Mouse (Mus musculus) testis, postnatal 14 days (tissue): ENCODE data around the gene March6.

Source experiments
- DNase-seq: peaks from one replicate; pipeline ENCODE4 v3.0.0; 2021; ENCODE audit warnings: low spot score

The March6 gene

DNA sequence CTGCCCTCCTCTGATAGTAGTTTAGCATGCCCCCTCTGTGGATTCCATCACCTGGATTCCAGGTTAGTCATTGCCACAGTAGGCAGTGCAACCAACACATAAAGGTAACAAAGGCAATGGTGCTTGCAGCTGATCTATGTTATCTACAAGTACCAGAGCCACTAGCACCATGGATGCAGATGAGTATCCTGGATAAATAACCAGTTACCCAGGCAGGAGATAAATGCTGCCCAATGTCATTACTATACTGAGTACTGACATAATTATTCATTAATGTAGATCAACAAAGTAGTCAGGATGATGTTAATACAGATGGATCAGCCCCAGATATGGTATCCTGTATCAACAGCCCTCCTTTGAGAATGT lies 19.5 kb downstream of the March6 start:
- DNase-seq = no peak

DNA sequence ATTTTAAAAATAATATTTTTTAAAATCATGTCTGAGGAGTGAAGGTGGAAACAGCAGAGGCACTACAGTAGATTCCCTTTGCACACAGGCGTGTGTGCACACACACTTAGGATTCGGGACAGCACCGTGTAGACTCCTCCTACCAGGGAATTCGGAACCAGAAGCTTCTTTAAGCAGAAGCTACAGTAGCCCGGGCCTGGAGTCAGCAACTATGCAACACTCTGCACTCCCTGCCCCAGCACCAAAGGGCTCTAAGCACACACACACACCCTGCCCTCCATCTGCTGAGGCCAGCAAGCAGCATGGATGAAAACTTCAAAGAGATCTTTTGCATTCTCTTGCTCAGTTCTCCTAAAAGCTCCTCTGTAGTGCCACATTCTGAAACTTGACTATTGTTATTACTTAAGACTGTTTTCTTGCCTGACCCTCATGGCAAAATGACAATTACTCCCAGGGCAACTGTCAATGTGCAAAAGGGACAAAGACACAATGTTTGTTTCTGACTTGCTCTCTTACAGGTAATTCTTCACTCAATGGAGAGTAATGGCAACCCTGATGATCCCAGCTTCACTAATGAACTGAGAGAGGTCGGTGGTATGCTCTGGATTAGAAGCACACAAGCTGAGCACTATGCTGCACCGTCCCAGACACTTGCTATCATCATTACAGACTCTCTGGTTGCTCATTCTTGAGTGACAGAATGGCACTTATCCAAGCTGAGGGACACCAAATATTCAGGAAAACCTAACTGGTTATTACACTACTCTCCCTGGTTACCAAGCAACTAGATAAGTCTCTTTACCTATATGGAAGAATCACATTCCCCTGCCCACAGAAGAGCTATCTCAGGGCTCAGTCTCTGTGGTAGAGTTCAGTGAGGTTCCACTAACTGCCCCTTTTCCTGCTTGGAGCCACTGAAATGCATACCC lies 20.1 kb downstream of the March6 start:
- no peak for DNase-seq

DNA sequence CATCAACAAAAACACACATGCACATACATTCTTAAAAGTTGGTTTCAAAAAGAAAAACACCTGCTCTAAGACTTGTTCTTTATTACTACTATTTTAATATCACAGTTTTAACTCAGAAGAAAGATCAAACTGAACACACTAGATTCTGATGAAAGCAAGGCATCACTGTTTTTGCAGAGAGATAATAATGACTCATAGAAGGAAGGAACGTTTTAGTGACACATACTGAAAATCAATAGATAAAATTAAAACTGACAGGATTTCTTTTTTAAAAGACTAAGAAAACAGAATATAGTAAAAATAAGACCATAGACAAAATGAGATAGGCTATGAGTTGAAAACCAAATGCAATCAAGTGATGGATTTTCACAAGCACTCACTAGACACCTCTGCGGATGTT lies 25.8 kb downstream of the March6 start:
- DNase-seq = no peak

DNA sequence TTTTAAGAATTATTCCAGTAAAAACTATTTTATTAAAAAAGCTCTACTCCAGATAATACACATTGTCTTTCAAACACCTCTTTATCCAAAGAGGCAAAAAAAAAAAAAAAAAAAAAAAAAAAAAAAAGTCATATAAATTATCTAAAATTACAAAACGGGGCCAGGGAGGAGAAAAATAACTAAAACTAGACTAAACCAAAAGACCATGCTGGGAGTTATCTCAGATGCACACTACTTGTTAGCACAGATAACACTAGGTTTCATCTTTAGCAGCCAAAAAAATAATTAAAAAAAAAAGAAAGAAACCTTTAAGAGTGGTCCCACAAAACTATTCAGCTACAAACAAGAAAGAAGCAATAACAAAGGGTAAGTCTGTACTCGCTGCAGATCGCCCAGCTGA lies 27.4 kb downstream of the March6 start:
- DNase-seq = no peak

DNA sequence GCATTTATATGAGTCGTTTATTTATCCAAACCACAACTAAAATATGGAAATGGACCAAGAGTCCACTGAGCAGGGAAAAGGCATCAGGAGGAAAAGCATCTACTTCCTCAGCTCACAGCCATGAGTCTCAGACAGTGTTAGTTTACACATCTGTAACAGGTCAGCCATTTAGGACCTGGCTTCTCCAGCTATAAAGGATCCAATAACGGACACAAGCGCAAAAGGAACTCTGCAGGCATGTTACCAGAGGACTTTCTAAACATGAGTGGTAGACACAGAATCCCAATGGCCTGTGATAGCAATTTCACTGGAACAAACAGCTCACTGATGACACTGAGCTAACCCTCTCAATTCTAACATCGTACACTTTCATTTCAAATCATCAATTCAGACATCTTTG lies 27.9 kb downstream of the March6 start:
- no peak for DNase-seq

DNA sequence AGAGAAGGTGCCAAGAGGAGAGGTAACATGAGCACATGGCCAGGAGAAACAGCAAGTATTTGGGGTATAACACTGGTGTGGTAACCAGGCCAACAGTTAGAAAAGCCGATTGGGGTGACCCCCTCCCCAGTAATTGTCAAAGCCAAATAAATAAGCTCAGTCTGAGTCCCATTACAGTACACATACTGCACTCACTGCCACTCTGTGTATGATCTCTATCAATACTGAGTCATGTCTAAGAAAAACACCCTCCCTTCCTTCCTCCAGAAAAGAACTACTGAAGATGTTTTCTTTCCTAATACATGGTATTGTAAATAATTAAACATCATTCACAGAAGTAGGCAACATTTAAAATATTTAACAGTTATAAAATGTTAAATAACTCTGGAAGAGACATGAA lies 28.5 kb downstream of the March6 start:
- DNase-seq = no peak

DNA sequence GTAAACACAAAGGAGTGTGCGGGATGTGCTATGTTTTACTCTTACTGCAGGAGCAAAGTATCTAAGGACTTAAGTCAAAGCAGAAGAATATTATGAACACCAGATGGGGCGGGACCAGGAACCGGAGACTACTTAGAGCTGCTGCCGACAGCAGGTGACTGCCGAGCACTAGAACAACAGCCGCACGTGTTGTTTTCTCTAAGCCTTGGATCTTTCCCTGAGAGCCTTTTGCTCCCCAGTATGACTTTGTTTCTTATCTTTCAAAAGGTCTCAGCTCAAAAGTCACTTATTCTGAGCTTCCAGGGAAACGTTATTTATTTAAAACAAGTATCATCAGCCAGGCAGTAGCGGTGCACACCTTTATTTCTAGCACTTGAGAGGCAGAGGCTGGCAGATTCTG lies 36.0 kb downstream of the March6 start:
- DNase-seq = no peak

DNA sequence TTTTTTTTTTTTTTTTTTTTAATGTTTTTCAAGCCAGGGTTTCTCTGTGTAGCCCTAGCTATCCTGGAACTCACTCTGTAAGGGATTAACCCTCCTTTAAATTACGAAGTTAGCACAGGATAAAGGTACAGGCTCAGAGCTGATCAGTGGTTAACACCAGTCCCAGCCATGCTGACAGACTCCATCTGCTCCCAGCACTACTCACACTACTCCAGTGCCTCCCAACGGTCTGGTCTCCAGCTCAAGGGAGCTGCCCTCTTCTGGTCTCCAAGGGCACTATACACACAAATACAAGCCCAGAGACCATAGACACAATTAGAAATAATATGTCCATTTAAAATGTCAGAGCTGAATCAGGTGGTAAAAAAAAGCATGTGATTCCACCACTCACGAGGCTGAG lies 36.5 kb downstream of the March6 start:
- no peak for DNase-seq

DNA sequence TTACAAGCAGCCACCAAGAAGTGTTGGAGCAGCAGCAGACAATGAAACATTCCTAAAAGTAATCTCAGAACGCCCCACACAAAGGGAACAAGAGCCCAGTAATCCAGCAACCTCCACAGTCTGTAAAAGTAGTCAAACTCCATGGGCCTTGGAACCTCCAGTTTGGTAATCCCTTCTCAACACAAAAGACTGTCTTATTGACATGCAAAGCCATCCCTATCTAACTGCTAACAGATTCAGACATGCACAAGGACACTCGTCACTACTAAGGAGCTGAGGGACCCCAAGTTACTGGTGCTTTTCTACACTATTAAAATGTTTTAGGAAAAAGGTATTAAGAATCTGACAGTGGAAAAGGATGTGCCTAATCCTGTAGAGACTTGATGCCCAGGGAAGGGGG lies 43.4 kb downstream of the March6 start:
- no peak for DNase-seq

DNA sequence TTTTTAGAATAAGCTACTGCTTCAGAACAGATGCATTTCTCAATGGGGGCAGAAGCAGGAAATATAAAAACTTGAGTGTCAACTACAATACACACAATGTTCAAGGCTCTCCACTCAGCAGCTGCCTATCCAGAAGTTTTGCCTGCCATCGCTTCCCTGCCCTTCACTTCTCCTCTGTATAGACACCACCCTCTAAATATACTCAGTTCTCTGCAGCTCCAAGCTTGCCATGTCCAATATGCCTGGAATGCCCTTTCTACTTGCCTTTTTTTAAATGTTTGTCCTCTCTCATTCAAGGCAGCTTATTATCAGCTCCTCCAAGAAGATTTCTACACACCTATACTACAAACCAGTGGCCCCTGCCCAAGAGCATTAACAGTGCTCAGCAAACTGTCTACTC lies 54.2 kb downstream of the March6 start:
- DNase-seq = no peak

DNA sequence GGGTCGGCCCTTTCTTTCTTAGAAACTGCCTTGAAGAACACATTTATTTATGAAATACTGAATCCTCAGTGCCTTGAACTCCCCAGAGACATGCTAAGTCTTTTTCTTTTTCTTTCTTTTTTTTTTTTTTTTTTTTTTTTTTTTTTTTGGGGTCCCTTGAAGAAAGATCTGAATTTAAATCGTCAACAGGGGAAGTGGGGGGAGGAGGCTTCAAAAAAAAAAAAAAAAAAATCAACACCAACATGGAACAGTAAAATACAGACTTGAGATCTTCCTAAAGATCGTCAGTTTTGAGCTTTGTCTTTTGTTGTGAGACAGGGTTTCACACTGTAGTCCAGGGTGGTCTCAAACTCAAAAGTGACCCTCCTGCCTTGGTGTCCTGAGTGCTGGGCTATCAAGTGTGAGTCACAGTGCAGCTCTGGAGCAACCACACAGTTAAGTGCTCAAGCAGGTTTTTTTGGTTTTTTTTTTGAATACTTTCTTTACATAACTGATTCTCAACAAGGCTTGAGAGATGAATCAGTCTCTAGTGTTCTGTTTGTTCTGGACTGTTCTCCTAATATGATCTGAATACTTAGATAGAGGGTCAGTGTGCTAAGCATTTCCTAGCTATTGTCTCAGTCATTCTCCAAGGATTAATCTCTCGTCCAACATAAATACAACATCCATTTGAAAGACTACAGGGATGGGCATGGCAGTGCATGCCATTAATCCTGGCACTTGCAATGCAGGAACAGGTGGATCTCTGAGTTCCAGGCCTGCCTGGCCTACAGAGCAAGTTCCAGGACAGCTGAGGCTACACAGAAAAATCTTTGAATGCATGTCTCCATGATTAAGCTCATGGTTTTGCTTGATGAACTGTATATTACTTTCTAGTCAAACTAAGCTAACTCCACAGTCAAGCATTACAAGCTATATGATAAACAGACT lies 57.9 kb downstream of the March6 start:
- no peak for DNase-seq

DNA sequence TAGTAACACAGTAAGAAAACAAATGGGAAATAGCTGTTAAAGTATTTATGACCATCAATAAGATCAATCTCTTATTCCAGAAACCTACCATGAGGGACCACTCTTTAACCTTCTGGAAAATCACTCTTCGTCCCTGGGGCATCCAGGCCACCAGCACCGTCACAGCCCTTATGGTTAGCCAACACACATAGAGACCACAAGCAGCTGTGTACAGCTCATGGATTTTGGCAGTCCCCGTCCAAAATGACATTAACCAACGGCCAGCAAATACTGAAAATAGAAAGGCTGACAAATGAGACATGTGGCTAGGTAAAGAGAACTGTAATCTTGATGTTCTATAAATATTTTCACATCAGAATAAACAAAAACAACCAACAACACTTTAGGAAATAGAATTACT lies 59.3 kb downstream of the March6 start:
- DNase-seq = no peak

DNA sequence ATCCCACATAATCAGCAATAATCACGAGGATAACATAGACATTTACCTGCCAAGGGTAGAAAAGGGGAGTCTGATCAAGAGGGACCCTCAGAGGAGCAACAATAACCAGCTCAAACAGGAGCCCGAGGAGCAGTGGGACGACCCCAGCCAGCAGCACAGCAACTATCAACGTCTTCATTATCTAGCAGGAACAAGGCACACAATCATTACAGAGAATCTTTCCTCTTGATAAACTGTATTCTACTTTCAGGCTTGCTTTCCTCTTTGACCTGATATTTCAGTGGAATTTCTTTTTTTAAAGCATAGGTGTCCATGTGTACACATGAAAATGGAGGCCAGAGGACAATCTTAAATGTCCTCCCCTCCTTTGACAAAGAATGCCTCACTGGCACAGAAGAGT lies 61.4 kb downstream of the March6 start:
- DNase-seq = no peak

DNA sequence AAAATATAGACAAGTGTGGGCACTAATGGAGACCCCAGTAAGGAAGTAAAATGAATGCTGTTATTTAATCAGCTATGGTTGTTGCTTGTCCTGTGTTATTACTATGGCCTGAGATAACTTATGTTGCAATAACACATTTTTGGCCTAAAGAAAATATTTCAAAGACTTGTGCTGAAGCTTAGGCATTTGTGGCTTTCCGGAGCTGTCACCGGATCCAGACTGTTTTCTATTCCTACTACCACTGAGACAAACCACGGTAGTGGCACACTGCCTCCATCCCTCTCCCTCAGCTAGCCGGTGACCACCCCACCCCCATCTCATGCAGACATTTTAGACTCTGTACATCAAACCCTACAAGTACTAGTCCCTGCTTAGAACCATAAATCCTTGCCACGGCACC lies 62.0 kb downstream of the March6 start:
- no peak for DNase-seq

DNA sequence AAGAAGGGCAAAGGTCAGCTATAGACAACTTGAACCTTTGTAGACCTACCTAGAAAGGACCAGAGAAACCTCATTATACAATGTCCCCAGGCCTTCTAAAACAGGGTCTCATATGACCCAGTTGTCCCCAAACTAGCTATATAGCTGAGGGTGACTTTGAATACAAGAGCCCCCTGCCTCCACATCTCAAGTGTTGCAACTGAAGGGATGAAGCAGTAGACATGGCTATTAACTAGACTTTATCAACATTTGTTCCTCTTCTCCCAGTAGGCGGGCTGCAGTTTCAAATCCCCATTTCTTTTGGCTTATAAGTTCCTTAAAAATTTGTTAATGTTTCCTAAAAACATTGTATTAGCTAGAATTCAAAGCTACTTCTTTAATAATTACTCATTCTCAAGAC lies 64.1 kb downstream of the March6 start:
- DNase-seq = no peak

DNA sequence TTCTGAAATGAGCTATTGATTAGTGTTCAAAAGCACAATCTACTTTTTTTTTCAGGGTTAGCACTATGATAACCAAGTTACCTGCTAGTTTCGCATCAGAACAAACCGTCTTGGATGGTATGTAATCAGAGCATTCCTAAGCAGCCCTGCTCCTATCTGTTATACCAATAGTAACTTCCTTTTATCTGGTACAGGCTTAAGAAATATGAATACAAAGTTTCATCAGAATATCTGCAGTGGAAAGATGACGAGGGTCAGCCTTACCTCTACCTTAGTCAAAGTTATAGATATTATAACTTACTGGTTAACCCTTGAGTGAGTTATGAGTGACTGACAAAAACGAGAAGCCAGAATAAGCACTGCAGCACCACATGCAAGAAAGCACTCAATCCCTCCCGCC lies 64.6 kb downstream of the March6 start:
- no peak for DNase-seq

DNA sequence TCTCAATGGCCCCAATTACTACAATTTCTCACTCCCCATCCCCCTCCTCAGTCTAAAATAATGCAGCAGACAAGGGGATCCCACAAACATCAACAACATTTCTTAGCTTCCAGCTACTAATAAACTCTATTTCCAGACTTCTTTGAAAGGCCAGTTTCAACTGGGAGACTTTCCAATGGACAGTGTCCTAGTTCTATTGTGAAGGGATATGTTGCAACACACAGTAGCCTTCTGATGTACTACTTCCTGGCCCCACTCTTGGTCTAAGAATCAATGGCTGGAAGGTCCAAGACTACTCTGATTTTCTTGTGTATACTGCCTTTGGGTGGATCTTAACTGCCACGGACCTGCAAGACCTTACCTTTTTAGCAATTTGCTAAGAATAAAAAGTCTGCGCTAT lies 65.0 kb downstream of the March6 start:
- no peak for DNase-seq

DNA sequence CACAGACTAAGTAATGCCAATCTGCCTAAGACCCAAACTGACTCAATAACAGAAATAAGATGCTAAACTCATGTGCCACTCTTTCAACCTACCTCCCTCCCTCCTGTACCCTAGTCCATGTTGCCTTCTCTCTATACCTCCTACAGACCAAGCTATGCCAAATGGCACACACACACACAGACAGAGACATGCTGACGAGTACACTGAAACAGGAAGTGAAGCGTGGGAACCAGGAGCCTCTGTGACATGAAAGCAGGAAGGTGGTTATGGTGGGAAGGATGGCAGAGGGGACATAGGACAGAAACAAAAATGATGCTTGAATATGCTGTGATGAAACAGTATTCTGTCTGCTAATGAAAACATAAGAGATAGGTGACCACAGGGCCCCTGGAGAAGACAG lies 70.3 kb downstream of the March6 start:
- no peak for DNase-seq

DNA sequence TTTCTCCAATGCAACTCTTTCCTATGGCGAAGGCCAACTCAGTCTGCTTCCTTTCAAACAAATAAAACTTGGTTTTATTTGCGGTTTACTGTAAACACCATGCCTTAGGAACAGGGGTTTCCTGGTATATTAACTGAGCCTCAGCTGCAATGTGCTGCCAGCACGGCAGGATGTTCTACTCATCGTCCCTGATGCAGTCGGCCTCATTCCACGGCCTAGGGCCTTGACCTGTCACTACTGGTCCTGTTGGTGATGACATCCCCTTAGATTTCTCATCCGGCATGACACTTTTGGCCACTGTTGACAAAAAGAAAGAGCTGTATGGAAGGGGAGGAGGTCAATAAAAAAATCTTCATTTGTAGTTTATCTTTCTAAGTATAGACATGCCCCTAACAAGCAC lies 72.8 kb downstream of the March6 start:
- no peak for DNase-seq

DNA sequence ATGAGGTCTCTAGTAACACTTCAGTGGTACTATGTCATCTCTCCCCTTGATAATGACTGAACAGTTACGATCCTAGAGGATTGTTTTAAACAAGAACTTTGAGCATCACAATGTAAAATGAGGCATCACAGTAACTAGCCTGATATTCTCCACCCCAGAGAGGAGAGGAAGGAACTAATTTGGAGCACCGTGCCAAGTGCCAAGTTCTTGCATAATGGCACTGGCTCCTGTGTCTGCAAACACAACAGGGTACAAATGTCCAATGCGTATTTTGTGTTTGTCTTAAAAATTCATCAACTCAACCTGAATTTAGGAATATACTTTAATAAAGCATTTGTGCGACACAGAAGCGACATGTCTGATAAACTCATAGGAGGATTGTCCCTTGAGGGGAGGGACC lies 74.5 kb downstream of the March6 start:
- no peak for DNase-seq

DNA sequence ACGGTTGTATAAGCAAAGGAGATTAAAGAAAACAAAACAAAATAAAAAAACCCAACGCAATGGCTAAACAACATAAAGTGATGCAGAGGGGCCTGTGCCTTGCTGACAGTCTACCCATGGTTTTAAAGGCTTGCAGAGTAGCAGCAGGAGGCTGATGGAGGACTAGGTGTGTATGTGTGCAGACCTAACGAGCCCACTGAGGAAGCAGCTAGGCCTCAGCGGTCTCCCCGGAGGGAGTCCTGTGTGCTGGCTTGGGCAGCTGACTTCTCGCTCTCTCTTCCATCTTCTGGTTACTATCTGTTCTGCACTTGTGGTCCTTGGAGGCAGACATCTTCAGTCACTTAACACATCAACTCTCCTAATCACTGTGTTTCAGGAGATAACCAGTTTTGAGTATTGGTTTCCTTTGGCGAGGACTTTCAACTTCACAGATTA lies 76.0 kb downstream of the March6 start:
- no peak for DNase-seq

DNA sequence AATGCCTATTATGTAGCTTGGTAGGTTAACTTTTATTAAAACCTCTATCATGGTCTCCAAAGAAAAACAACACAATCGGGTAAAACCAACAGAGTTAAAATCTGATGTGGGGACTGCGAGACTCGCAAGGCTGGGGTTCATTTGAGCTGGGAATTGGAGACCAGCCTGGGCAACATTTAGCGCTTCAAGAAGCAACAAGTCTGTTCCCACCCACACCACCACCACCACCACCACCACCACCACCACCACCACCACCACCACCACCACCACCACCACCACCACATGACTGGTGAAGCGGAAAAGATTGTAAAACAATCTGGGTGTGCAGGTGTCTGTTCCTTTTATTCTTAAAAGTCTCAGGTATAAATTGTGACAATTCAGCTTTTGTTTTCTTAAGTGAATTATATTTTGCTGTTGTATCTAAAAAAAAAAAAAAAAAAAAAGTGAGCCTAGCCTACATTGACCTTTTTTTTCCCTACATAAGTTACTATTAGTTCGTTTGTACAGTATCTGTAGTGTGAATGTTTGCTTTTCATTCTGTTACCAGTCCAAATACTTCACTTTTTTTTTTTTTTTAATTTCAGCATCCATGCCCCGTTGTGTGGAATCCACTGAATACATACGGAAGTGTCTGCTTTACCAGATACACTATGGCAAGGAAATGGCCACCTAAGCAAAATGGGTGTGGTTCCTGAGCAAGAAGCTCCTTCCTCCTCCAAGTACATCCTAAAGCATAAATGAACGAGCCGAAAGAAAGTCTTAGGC lies 76.6 kb downstream of the March6 start:
- no peak for DNase-seq
